ENCODE assay signal across 26 mouse cellular contexts in the genomic region with DNA sequence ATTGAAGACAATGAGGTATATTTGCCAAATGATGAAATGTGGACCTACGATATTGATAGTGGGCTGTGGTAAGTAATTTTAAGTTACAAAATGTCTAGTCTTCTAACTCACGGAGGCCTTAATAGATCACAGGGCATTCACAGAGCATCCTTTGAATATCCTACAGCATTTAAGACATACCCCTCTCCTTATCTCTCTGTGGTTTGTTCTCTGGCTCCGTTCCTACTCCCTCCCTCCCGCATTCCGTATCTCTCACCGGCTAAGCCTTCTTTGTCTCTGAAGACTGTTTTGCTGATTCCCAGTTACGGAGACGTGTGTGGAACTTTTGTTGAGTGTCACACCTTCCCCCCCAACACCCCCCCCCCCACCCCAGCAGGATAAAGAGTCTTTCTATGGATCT. TPM values are rescaled to one million over a fixed set of nuclear protein-coding genes. Genes with fewer than 3 reads are reported as not detected.
DNase-seq lines count a peak whose midpoint lies in the region; ATAC-seq and TF ChIP-seq lines count a peak whose summit lies in the region.
"Had no signal": no experiment of that assay in that cellular context is flagged by ENCODE, and none has a peak within 500 bp of the region (broad histone marks: within the 10 kb centered on the region; RNA-seq: fewer than 3 reads in every experiment).

No protein-coding gene starts in this region.

- no peaks in the 10 kb centered on the region for H3K4me1 ChIP-seq in MEL (ENCODE audit: control insufficient read depth in 1 of 2, insufficient read depth in 2 of 2, low read length in 2 of 2)
- H3K4me1 ChIP-seq in liver, embryonic 12.5 days, result peaks cover 8% of the 10 kb centered on the region
- no peaks in the 10 kb centered on the region for H3K4me1 ChIP-seq in liver, postnatal 0 days (ENCODE audit: insufficient read depth)
- H3K4me1 ChIP-seq in midbrain, embryonic 13.5 days (replicated peaks), result no peaks in the 10 kb centered on the region
- H3K4me1 ChIP-seq: embryonic facial prominence, embryonic 12.5 days; forebrain, embryonic 12.5 days; heart, embryonic 15.5 days had no signal

- TF ChIP-seq EP300 in MEL (IDR thresholded peaks at IDR 0.05; ENCODE audit: low read depth in 1 of 2, low read length in 2 of 2), result peak; percentile 40 to 59; a peak in 3 of 4 replicates
- no peak for TF ChIP-seq EP300 in liver, postnatal 0 days (IDR thresholded peaks at IDR 0.05; ENCODE audit: low read depth)

- H3K27me3 ChIP-seq in MEL (ENCODE audit: control insufficient read depth in 1 of 2, insufficient read depth in 2 of 2, low read length in 2 of 2), result peaks cover 0 to 2% of the 10 kb centered on the region in 2 experiments; a peak in 3 of 4 replicates
- H3K27me3 ChIP-seq in liver, embryonic 12.5 days (replicated peaks), result no peaks in the 10 kb centered on the region
- no peaks in the 10 kb centered on the region for H3K27me3 ChIP-seq in liver, postnatal 0 days (ENCODE audit: insufficient read depth, low read length)
- no peaks in the 10 kb centered on the region for H3K27me3 ChIP-seq in midbrain, embryonic 13.5 days
- H3K27me3 ChIP-seq: embryonic facial prominence, embryonic 12.5 days; forebrain, embryonic 12.5 days; heart, embryonic 15.5 days had no signal

- TF ChIP-seq RAD21 in MEL (IDR thresholded peaks at IDR 0.05; ENCODE audit: low read depth, low read length), result no peak

- no peaks in the 10 kb centered on the region for H3K79me2 ChIP-seq in MEL (ENCODE audit: control insufficient read depth, insufficient read depth, low read length, poor library complexity)

- DNase-seq in 3T3-L1 (ENCODE audit: low read depth, low spot score) (peak; percentile 27), MEL (ENCODE audit: low read depth, low spot score) (peak; percentile 84)
- no peak for DNase-seq in liver, postnatal 0 days
- DNase-seq in layer of hippocampus, adult 8-10 months (ENCODE audit: low spot score in 2 of 2), result no peak
- no peak for DNase-seq in heart, postnatal 25 days (ENCODE audit: low spot score)
- DNase-seq: adrenal gland, adult 8-10 months; adrenal gland, postnatal 36 days; B cell, adult 2 months; cerebellum, adult 11 months; cerebellum, adult 8-10 months; cerebellum, postnatal 14 days; gastrocnemius, postnatal 14 days; heart, adult 2 months; heart, postnatal 14 days had no signal

- no peak for TF ChIP-seq CTCF in MEL (IDR thresholded peaks at IDR 0.05 in 2 of 3, conservative IDR thresholded peaks at IDR 0.05 in 1 of 3; ENCODE audit: control insufficient read depth in 1 of 3, insufficient read depth in 1 of 3, low read depth in 2 of 3, low read length in 3 of 3, poor library complexity in 1 of 3, severe bottlenecking in 1 of 3)
- no peak for TF ChIP-seq CTCF in liver, postnatal 0 days (IDR thresholded peaks at IDR 0.05; ENCODE audit: low read depth)

- no peak overlapping the region for H3K9ac ChIP-seq in MEL (ENCODE audit: control insufficient read depth, low read depth, low read length, poor library complexity, severe bottlenecking)
- H3K9ac ChIP-seq in liver, embryonic 12.5 days, result no peak overlapping the region
- H3K9ac ChIP-seq in liver, postnatal 0 days (replicated peaks), result no peak overlapping the region
- no peak overlapping the region for H3K9ac ChIP-seq in midbrain, embryonic 13.5 days (replicated peaks)
- H3K9ac ChIP-seq: embryonic facial prominence, embryonic 12.5 days; forebrain, embryonic 12.5 days; heart, embryonic 15.5 days had no signal

- intact Hi-C loops in heart, postnatal 25 days (cut with DNase I), result no loop called here

- no peaks in the 10 kb centered on the region for H3K9me3 ChIP-seq in MEL (replicated peaks; ENCODE audit: insufficient read depth, low read length)
- no peaks in the 10 kb centered on the region for H3K9me3 ChIP-seq in liver, embryonic 12.5 days (replicated peaks)
- no peaks in the 10 kb centered on the region for H3K9me3 ChIP-seq in liver, postnatal 0 days (ENCODE audit: low read length)
- no peaks in the 10 kb centered on the region for H3K9me3 ChIP-seq in midbrain, embryonic 13.5 days
- H3K9me3 ChIP-seq: embryonic facial prominence, embryonic 12.5 days; forebrain, embryonic 12.5 days; G1E; heart, embryonic 15.5 days had no signal

- TF ChIP-seq POLR2A in MEL (IDR thresholded peaks at IDR 0.05; ENCODE audit: control insufficient read depth in 1 of 2, insufficient read depth in 1 of 2, low read depth in 1 of 2, low read length in 2 of 2, poor library complexity in 1 of 2), result no peak

- ATAC-seq in liver, embryonic 12.5 days, result no peak
- no peak for ATAC-seq in liver, postnatal 0 days
- ATAC-seq in midbrain, embryonic 13.5 days, result no peak
- ATAC-seq: CD4-positive, CD25-positive, alpha-beta regulatory T cell, adult 4 months; forebrain, embryonic 16.5 days; hindbrain, embryonic 16.5 days; inflammation-experienced regulatory T-cells, adult 6 months had no signal

- no peaks in the 10 kb centered on the region for H3K36me3 ChIP-seq in MEL (ENCODE audit: control insufficient read depth in 1 of 2, insufficient read depth in 2 of 2, low read length in 2 of 2)
- no peaks in the 10 kb centered on the region for H3K36me3 ChIP-seq in liver, embryonic 12.5 days
- no peaks in the 10 kb centered on the region for H3K36me3 ChIP-seq in liver, postnatal 0 days (replicated peaks; ENCODE audit: insufficient read depth, low read length)
- no peaks in the 10 kb centered on the region for H3K36me3 ChIP-seq in midbrain, embryonic 13.5 days
- H3K36me3 ChIP-seq: embryonic facial prominence, embryonic 12.5 days; forebrain, embryonic 12.5 days; G1E; heart, embryonic 15.5 days had no signal

- H3K27ac ChIP-seq in MEL (ENCODE audit: control insufficient read depth, low read depth, low read length), result no peak overlapping the region
- H3K27ac ChIP-seq in liver, embryonic 12.5 days, result no peak overlapping the region
- H3K27ac ChIP-seq in liver, postnatal 0 days (ENCODE audit: low read depth), result no peak overlapping the region
- no peak overlapping the region for H3K27ac ChIP-seq in midbrain, embryonic 13.5 days
- H3K27ac ChIP-seq: embryonic facial prominence, embryonic 12.5 days; forebrain, embryonic 12.5 days; heart, adult 2 months; heart, embryonic 15.5 days had no signal

- peak overlapping the region; percentile 10; the same call in 1 of the 2 replicates for H3K4me2 ChIP-seq in liver, embryonic 12.5 days
- peak overlapping the region; percentile 26; the same call in 1 of the 2 replicates for H3K4me2 ChIP-seq in liver, postnatal 0 days (ENCODE audit: low read depth, low read length)
- H3K4me2 ChIP-seq in midbrain, embryonic 13.5 days (replicated peaks), result no peak overlapping the region
- H3K4me2 ChIP-seq: embryonic facial prominence, embryonic 12.5 days; forebrain, embryonic 12.5 days; heart, embryonic 11.5 days; heart, embryonic 15.5 days had no signal

- 25% methylated on average over 8 of the region's 8 CpGs for WGBS in liver, embryonic 12.5 days (ENCODE audit: insufficient replicate concordance)
- WGBS in liver, postnatal 0 days (ENCODE audit: insufficient replicate concordance), result 45% methylated on average over 8 of the region's 8 CpGs
- 80% methylated on average over 8 of the region's 8 CpGs for WGBS in midbrain, embryonic 13.5 days

- H3K4me3 ChIP-seq in MEL (ENCODE audit: control insufficient read depth in 1 of 2, insufficient read depth in 1 of 2, low read depth in 2 of 2, low read length in 2 of 2), result no peak overlapping the region
- H3K4me3 ChIP-seq in liver, embryonic 12.5 days, result no peak overlapping the region
- no peak overlapping the region for H3K4me3 ChIP-seq in liver, postnatal 0 days (ENCODE audit: low read depth, low read length)
- H3K4me3 ChIP-seq in midbrain, embryonic 13.5 days (replicated peaks), result no peak overlapping the region
- H3K4me3 ChIP-seq: embryonic facial prominence, embryonic 12.5 days; forebrain, embryonic 12.5 days; heart, adult 2 months; heart, embryonic 15.5 days had no signal

RNA-seq across cellular contexts. Expression of a gene that starts 9.8 kb away (rescaled TPM):
- 0.23 and 0.26 TPM in 2 replicates for total RNA-seq in MEL (2012; rRNA removed)
- 1 to 10 TPM in 1 of 2 experiments, not detected in 1; 1.1 TPM for polyA plus RNA-seq in MEL (2012; ENCODE audit: insufficient read depth in 1 of 2, insufficient read length in 2 of 2, low read depth in 1 of 2, low replicate concordance in 2 of 2, missing spikeins in 1 of 2)
- polyA plus RNA-seq in liver, embryonic 12.5 days (2016; fragmentation: Nextera tagmentation; extraction: Ambion mirVana), result 5.0 and 5.4 TPM in 2 replicates
- 5.9 and 6.1 TPM in 2 replicates for polyA plus RNA-seq in liver, postnatal 0 days (2015; fragmentation: Nextera tagmentation; extraction: Ambion mirVana)
- 10 to 100 TPM; 16.0 to 24.5 (median 17.5) TPM for total RNA-seq in layer of hippocampus, adult 8-10 months (2022)
- total RNA-seq in heart, postnatal 25 days (2021), result 10 to 100 TPM; 26.5 to 28.7 TPM
- polyA plus RNA-seq in midbrain, embryonic 13.5 days (2015; fragmentation: Nextera tagmentation; extraction: Ambion mirVana), result 9.1 and 10.5 TPM in 2 replicates

RNA-seq across cellular contexts. Expression of a gene that starts 22.8 kb away (rescaled TPM):
- total RNA-seq in MEL (2012; rRNA removed), result 14.1 and 14.4 TPM in 2 replicates
- polyA plus RNA-seq in MEL (2012; ENCODE audit: insufficient read depth in 1 of 2, insufficient read length in 2 of 2, low read depth in 1 of 2, low replicate concordance in 2 of 2, missing spikeins in 1 of 2), result 10 to 100 TPM; 18.0 to 89.5 TPM
- 31.1 and 31.5 TPM in 2 replicates for polyA plus RNA-seq in liver, embryonic 12.5 days (2016; fragmentation: Nextera tagmentation; extraction: Ambion mirVana)
- 8.0 and 9.3 TPM in 2 replicates for polyA plus RNA-seq in liver, postnatal 0 days (2015; fragmentation: Nextera tagmentation; extraction: Ambion mirVana)
- total RNA-seq in layer of hippocampus, adult 8-10 months (2022), result 1 to 10 TPM in 1 of 4 experiments, under 1 TPM in 3; 0.71 to 1.0 (median 0.80) TPM
- total RNA-seq in heart, postnatal 25 days (2021), result 1 to 10 TPM in 1 of 2 experiments, under 1 TPM in 1; 0.98 to 1.2 TPM
- 9.6 and 10.0 TPM in 2 replicates for polyA plus RNA-seq in midbrain, embryonic 13.5 days (2015; fragmentation: Nextera tagmentation; extraction: Ambion mirVana)

RNA-seq across cellular contexts. Expression of a gene that starts 45.7 kb away (rescaled TPM):
- total RNA-seq in MEL (2012; rRNA removed), result 50.2 and 51.7 TPM in 2 replicates
- polyA plus RNA-seq in MEL (2012; ENCODE audit: insufficient read depth in 1 of 2, insufficient read length in 2 of 2, low read depth in 1 of 2, low replicate concordance in 2 of 2, missing spikeins in 1 of 2), result 100 to 1,000 TPM in 1 of 2 experiments, 10 to 100 TPM in 1; 48.5 to 154 TPM
- 122 and 123 TPM in 2 replicates for polyA plus RNA-seq in liver, embryonic 12.5 days (2016; fragmentation: Nextera tagmentation; extraction: Ambion mirVana)
- 54.2 and 59.3 TPM in 2 replicates for polyA plus RNA-seq in liver, postnatal 0 days (2015; fragmentation: Nextera tagmentation; extraction: Ambion mirVana)
- total RNA-seq in layer of hippocampus, adult 8-10 months (2022), result 100 to 1,000 TPM; 121 to 127 (median 123) TPM
- 100 to 1,000 TPM; 103 to 105 TPM for total RNA-seq in heart, postnatal 25 days (2021)
- polyA plus RNA-seq in midbrain, embryonic 13.5 days (2015; fragmentation: Nextera tagmentation; extraction: Ambion mirVana), result 294 and 313 TPM in 2 replicates

RNA-seq across cellular contexts. Expression of a gene that starts 46.7 kb away (rescaled TPM):
- total RNA-seq in MEL (2012; rRNA removed), result 24.1 and 26.2 TPM in 2 replicates
- 10 to 100 TPM in 1 of 2 experiments, not detected in 1; 28.5 TPM for polyA plus RNA-seq in MEL (2012; ENCODE audit: insufficient read depth in 1 of 2, insufficient read length in 2 of 2, low read depth in 1 of 2, low replicate concordance in 2 of 2, missing spikeins in 1 of 2)
- polyA plus RNA-seq in liver, embryonic 12.5 days (2016; fragmentation: Nextera tagmentation; extraction: Ambion mirVana), result 28.6 and 29.3 TPM in 2 replicates
- polyA plus RNA-seq in liver, postnatal 0 days (2015; fragmentation: Nextera tagmentation; extraction: Ambion mirVana), result 8.3 and 9.5 TPM in 2 replicates
- total RNA-seq in layer of hippocampus, adult 8-10 months (2022), result 1 to 10 TPM; 2.5 to 5.0 (median 3.8) TPM
- total RNA-seq in heart, postnatal 25 days (2021), result 1 to 10 TPM; 2.3 to 3.7 TPM
- 15.8 and 19.0 TPM in 2 replicates for polyA plus RNA-seq in midbrain, embryonic 13.5 days (2015; fragmentation: Nextera tagmentation; extraction: Ambion mirVana)
- polyA plus RNA-seq: G1E; gonadal fat pad, adult 2 months; heart, adult 2 months had no signal

RNA-seq across cellular contexts. Expression of a gene that starts 52.5 kb away (rescaled TPM):
- 7.6 and 10.1 TPM in 2 replicates for total RNA-seq in MEL (2012; rRNA removed)
- 1 to 10 TPM in 1 of 2 experiments, not detected in 1; 5.5 TPM for polyA plus RNA-seq in MEL (2012; ENCODE audit: insufficient read depth in 1 of 2, insufficient read length in 2 of 2, low read depth in 1 of 2, low replicate concordance in 2 of 2, missing spikeins in 1 of 2)
- polyA plus RNA-seq in liver, embryonic 12.5 days (2016; fragmentation: Nextera tagmentation; extraction: Ambion mirVana), result 8.9 and 9.2 TPM in 2 replicates
- 2.9 and 3.0 TPM in 2 replicates for polyA plus RNA-seq in liver, postnatal 0 days (2015; fragmentation: Nextera tagmentation; extraction: Ambion mirVana)
- total RNA-seq in layer of hippocampus, adult 8-10 months (2022), result 1 to 10 TPM; 1.0 to 1.9 (median 1.4) TPM
- total RNA-seq in heart, postnatal 25 days (2021), result under 1 TPM; 0.34 to 0.56 TPM
- 8.2 and 8.9 TPM in 2 replicates for polyA plus RNA-seq in midbrain, embryonic 13.5 days (2015; fragmentation: Nextera tagmentation; extraction: Ambion mirVana)

Comparison
In these comparisons a context has a peak if more than half of its experiments do, and no peak if none do; other contexts are left out.
1. DNase-seq: peak in 3T3-L1 (single experiment) and MEL (single experiment); none in liver, postnatal 0 days (single experiment), layer of hippocampus, adult 8-10 months (0 of 2) and heart, postnatal 25 days (single experiment).